Mouse (Mus musculus) neural tube, embryonic 13.5 days (tissue): ENCODE data around the gene Plekha5. TPM values are rescaled to one million over a fixed set of nuclear protein-coding genes. Genes with fewer than 3 reads are reported as not detected.

Experiments
- ATAC-seq: fragments of 200-750 bp; cut with Nextera tagmentation; 2 replicates; pipeline ENCODE4 v1.8.0; 2017; ENCODE audit warnings: low read depth, mild to moderate bottlenecking, moderate TSS enrichment, moderate library complexity
- H3K27ac ChIP-seq: fragments of 300-500 bp; sonication (generic); replicated peaks from 2 replicates; pipeline ENCODE4 v1.5.1; 2015; ENCODE audit warnings: moderate library complexity, mild to moderate bottlenecking, inconsistent platforms
- H3K27me3 ChIP-seq: fragments of 300-500 bp; sonication (generic); 2 replicates; pipeline ENCODE4 v1.6.1; 2015; ENCODE audit warnings: mild to moderate bottlenecking, inconsistent platforms
- H3K36me3 ChIP-seq: fragments of 300-500 bp; sonication (generic); 2 replicates; pipeline ENCODE4 v1.6.1; 2015; ENCODE audit warnings: mild to moderate bottlenecking, inconsistent platforms
- H3K4me1 ChIP-seq: fragments of 300-500 bp; sonication (generic); replicated peaks from 2 replicates; pipeline ENCODE4 v1.6.1; 2015; ENCODE audit warnings: inconsistent platforms
- H3K4me2 ChIP-seq: fragments of 300-500 bp; sonication (generic); 2 replicates; pipeline ENCODE4 v1.6.1; 2015; ENCODE audit warnings: inconsistent platforms, mild to moderate bottlenecking, moderate library complexity
- H3K4me3 ChIP-seq: fragments of 300-500 bp; sonication (generic); 2 replicates; pipeline ENCODE4 v1.5.1; 2015; ENCODE audit warnings: mild to moderate bottlenecking, inconsistent platforms
- H3K9ac ChIP-seq: fragments of 300-500 bp; sonication (generic); 2 replicates; pipeline ENCODE4 v1.6.1; 2015; ENCODE audit warnings: moderate library complexity, mild to moderate bottlenecking, inconsistent platforms
- H3K9me3 ChIP-seq: fragments of 300-500 bp; sonication (generic); 2 replicates; pipeline ENCODE4 v1.6.1; 2016; ENCODE audit warnings: inconsistent platforms
- WGBS: fragments of 180-500 bp; shearing (Covaris S2); methylation state at CpG from one replicate; pipeline ENCODE4 v1.1.7; 2015; 5-methylcytosine and 5-hydroxymethylcytosine counted together
- polyA plus RNA-seq: library from polyadenylated mRNA; unstranded; fragments of >200 nt; fragmentation: Nextera tagmentation; extraction: Ambion mirVana; gene quantifications from 2 replicates; pipeline ENCODE4 v1.2.1, GENCODE M21; 2015

Gene Plekha5
- polyA plus RNA-seq, 1 experiment from 2014 or later: 49.5 TPM

- no peak overlapping the region for H3K9ac ChIP-seq
- H3K9me3 ChIP-seq: no peaks in the 10 kb centered on the region
- H3K27me3 ChIP-seq: no peaks in the 10 kb centered on the region
- peaks cover 54% of the 10 kb centered on the region for H3K4me1 ChIP-seq
- H3K4me3 ChIP-seq: no peak overlapping the region
- WGBS: 54% methylated on average over 4 of the region's 4 CpGs
- peaks cover 17% of the 10 kb centered on the region for H3K36me3 ChIP-seq
- no peak overlapping the region for H3K4me2 ChIP-seq
- no peak for ATAC-seq
- H3K27ac ChIP-seq: 0 out of 2 replicates have a peak overlapping the region, but pooled peaks have one; percentile 28
These were observed 206.5 kb downstream of the Plekha5 start for GRCm38 (mm10) chr6:140630306-140630705.

GRCm38 (mm10) chr6:140633616-140634015, 209.8 kb downstream of the Plekha5 start:
- 87% methylated on average over 8 of the region's 8 CpGs for WGBS
- Histone ChIP-seq H3K4me1 (peaks cover 25% of the 10 kb centered on the region), H3K4me3 (no peak overlapping the region), H3K4me2 (no peak overlapping the region), H3K9me3 (no peaks in the 10 kb centered on the region), H3K9ac (no peak overlapping the region), H3K36me3 (peaks cover 44% of the 10 kb centered on the region), H3K27ac (no peak overlapping the region), H3K27me3 (no peaks in the 10 kb centered on the region)
- no peak for ATAC-seq

- no peaks in the 10 kb centered on the region for H3K9me3 ChIP-seq
- 94% methylated on average over 4 of the region's 4 CpGs for WGBS
- no peaks in the 10 kb centered on the region for H3K27me3 ChIP-seq
- H3K36me3 ChIP-seq: peaks cover 64% of the 10 kb centered on the region
- no peak overlapping the region for H3K9ac ChIP-seq
- no peak overlapping the region for H3K4me2 ChIP-seq
- peaks cover 4% of the 10 kb centered on the region; the same call in 1 of the 2 replicates for H3K4me1 ChIP-seq
- no peak overlapping the region for H3K27ac ChIP-seq
- H3K4me3 ChIP-seq: no peak overlapping the region
- no peak for ATAC-seq
These were observed 212.4 kb downstream of the Plekha5 start for GRCm38 (mm10) chr6:140636290-140636689.

- 91% methylated on average over 7 of the region's 7 CpGs for WGBS
- peaks cover 80% of the 10 kb centered on the region for H3K36me3 ChIP-seq
These were observed 218.2 kb downstream of the Plekha5 start for GRCm38 (mm10) chr6:140642010-140642409.

GRCm38 (mm10) chr6:140642655-140643054, 218.8 kb downstream of the Plekha5 start:
- WGBS: 95% methylated on average over 12 of the region's 12 CpGs
- H3K4me1 ChIP-seq: no peaks in the 10 kb centered on the region
- H3K9me3 ChIP-seq: no peaks in the 10 kb centered on the region
- no peak overlapping the region for H3K9ac ChIP-seq
- H3K4me3 ChIP-seq: no peak overlapping the region
- H3K27me3 ChIP-seq: no peaks in the 10 kb centered on the region
- H3K27ac ChIP-seq: no peak overlapping the region
- no peak for ATAC-seq
- H3K36me3 ChIP-seq: peaks cover 79% of the 10 kb centered on the region
- H3K4me2 ChIP-seq: no peak overlapping the region

More at GRCm38 (mm10) chr6:140642010-140642409, 218.2 kb downstream of the Plekha5 start:
- no peaks in the 10 kb centered on the region for H3K27me3 ChIP-seq
- H3K9ac ChIP-seq: no peak overlapping the region
- H3K4me1 ChIP-seq: no peaks in the 10 kb centered on the region
- no peak overlapping the region for H3K4me2 ChIP-seq
- H3K27ac ChIP-seq: no peak overlapping the region
- H3K4me3 ChIP-seq: no peak overlapping the region
- ATAC-seq: no peak
- no peaks in the 10 kb centered on the region for H3K9me3 ChIP-seq

- ATAC-seq: no peak
- Histone ChIP-seq H3K4me1 (no peaks in the 10 kb centered on the region), H3K36me3 (peaks cover 75% of the 10 kb centered on the region)
These were observed 222.1 kb downstream of the Plekha5 start for GRCm38 (mm10) chr6:140645931-140646330.

More at GRCm38 (mm10) chr6:140645931-140646330, 222.1 kb downstream of the Plekha5 start:
- Histone ChIP-seq H3K9me3 (no peaks in the 10 kb centered on the region), H3K9ac (no peak overlapping the region), H3K27ac (no peak overlapping the region), H3K4me2 (no peak overlapping the region), H3K27me3 (no peaks in the 10 kb centered on the region), H3K4me3 (no peak overlapping the region)

Other genes starting within 250 kb of the Plekha5 start
- 6.5 and 8.4 TPM in 2 replicates for gene Aebp2, start 198.6 kb downstream of the Plekha5 start, polyA plus RNA-seq